Mouse (Mus musculus) kidney, adult 9 months (tissue): ENCODE results near the gene Dppa2.

ENCODE experiments used
- DNase-seq: peaks from one replicate; pipeline ENCODE4 v3.0.0; 2022

Dppa2 gene

DNA sequence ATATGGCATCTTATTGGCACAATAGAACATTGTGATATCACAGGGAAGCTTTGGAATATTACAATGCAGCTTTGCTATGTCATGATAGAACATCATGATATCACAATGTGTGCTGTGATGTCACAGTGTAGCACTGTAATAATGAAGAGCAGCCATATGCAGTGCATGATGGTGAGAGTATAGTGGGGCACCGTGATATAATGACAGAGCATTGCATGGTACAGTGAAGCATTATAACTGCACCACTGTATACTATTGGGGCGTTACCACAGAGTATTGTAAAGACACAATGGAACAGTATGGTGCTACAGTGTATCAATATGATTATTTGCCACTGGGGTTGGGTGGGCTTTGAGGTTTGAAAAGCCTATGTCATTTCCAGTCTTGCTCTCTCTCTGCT is 40.5 kb downstream of the Dppa2 start:
- no peak for DNase-seq

DNA sequence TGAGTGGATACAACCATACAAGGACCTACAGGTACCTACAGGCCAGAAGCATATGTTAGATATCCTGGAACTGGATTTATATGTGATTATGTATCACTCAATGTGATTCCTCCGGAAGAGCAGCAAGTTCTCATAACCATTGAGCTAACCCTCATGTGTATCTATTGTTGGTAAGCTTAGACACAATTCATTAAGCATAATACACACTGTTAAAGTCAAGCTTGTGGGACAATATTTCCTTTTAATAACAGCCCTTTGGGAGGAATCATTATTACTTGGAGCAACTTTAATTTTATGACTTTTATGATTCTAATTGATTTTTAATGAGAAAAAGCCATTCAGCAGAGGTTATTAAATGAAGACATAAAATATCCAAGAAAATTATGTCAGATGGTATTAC is 43.5 kb downstream of the Dppa2 start:
- no peak for DNase-seq

DNA sequence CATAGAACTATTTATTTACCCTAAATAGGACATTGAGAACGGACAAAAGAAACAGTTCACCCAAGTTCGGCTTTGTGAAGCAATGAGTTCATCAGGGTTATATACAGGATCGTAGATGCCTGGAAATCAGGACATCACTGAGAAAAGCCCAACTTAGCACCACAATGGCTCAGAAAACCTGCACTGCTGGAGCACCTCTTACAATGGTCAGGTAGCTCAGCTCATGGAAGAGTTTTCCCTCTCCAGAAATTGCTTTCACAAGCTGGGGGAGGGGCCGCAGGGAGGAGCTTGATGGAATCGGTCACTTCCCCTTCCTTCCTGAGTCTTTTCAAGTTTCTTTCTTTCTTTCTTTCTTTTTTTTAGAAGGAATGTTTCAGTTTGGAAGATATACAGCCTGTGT is 52.0 kb downstream of the Dppa2 start:
- no peak for DNase-seq

DNA sequence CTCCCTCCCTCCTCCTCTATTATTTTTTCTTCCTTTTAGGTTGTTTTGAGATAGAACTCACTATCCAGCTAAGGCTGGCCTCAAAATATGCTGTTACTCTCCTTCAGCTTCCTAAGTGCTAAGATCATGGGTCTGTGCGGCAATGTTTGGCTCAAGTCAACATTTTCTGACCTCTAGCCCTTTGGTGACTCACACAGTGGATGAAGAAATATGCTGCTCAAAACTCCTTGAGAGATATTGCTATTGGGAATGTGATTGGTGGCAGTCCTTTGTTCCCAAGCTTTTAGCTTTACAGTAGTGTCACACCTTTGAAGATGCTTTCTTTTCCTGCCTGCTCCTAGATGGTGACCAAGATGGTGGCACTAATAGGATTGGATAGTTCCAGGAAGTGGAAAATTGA is 52.7 kb downstream of the Dppa2 start:
- no peak for DNase-seq

DNA sequence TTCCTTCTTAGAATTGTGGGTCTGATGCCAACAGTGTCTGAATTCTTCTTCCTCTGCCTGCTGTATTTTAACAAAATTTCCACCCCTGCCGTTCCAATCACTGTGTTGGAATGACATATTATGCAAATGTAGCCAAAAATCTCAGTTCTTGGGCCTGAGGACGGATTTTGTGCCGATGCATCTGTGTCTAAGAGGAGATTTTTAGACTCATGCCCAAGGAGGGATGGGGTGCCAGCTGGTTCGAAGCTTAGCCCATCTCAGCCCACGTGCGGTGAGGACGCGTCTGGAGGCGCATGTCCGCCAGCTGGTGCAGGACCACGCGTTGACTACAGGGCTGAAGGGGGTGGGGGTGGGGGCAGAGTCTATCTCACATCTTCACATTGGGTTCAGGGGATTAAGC is 57.2 kb downstream of the Dppa2 start:
- no peak for DNase-seq

DNA sequence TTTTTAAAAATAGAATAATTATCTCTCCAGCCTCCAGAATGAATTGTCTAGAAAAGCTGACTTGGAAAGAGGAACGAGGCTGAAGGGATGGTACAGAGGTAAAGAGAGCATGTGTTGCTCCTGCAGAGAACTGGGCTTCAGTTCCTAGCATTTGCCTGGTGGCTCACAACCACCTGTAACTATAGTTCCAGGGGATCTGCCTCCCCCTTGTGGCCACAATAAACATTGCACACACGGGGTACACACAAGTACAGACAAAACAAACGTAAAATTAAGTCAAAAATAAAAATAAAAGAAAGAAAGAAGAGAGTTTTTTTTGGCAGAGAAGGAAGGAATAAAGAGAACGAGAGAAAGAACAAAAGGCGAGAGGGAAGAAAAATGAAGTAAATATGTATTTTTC is 63.1 kb downstream of the Dppa2 start:
- DNase-seq: no peak

DNA sequence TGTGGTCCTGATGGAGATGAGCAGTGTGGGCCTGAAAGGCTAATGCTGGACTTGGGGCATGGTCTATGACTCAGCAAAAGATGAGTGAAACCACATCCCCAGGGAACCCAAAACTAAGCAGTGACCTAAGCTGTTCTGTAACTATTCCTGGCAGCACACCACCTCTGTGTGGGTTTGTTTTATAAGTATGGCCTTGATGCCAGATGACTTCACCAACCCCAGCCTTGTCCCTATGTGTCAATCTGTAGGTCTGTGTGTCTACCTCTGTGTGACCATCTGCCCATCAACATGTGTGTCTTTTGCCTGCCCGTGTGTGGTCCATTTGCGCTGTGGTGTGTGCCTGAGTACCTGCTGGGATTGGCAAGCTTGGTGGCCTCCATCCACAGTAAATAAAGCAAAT is 64.4 kb downstream of the Dppa2 start:
- no peak for DNase-seq
